Mouse (Mus musculus) hindbrain, embryonic 16.5 days (tissue): ENCODE results near the gene Gm5127. TPM values are rescaled to one million over a fixed set of nuclear protein-coding genes. Genes with fewer than 3 reads are reported as not detected.

Source experiments
- ATAC-seq: fragments of 200-750 bp; cut with Nextera tagmentation; 2 replicates; pipeline ENCODE4 v1.8.0; 2017; ENCODE audit warnings: moderate TSS enrichment, moderate library complexity
- H3K27ac ChIP-seq: fragments of 300-500 bp; sonication (generic); 2 replicates; pipeline ENCODE4 v1.5.1; 2014; ENCODE audit warnings: low read depth, mild to moderate bottlenecking, control low read depth, low read length, moderate library complexity
- H3K27me3 ChIP-seq: fragments of 300-500 bp; sonication (generic); replicated peaks from 2 replicates; pipeline ENCODE4 v1.6.1; 2014; ENCODE audit warnings: low read length; ENCODE audit not compliant: control insufficient read depth, insufficient read depth
- H3K36me3 ChIP-seq: fragments of 300-500 bp; sonication (generic); 2 replicates; pipeline ENCODE4 v1.6.1; 2014; ENCODE audit warnings: mild to moderate bottlenecking, low read length, moderate library complexity, mixed read lengths; ENCODE audit not compliant: control insufficient read depth, insufficient read depth
- H3K4me1 ChIP-seq: fragments of 300-500 bp; sonication (generic); 2 replicates; pipeline ENCODE4 v1.6.1; 2014; ENCODE audit warnings: low read depth, low read length; ENCODE audit not compliant: control insufficient read depth, insufficient read depth
- H3K4me2 ChIP-seq: fragments of 300-500 bp; sonication (generic); 2 replicates; pipeline ENCODE4 v1.6.1; 2014; ENCODE audit warnings: mild to moderate bottlenecking, low read length, control low read depth, moderate library complexity
- H3K4me3 ChIP-seq: fragments of 300-500 bp; sonication (generic); 2 replicates; pipeline ENCODE4 v1.5.1; 2014; ENCODE audit warnings: mild to moderate bottlenecking, low read length, control low read depth, moderate library complexity
- H3K9ac ChIP-seq: fragments of 300-500 bp; sonication (generic); 2 replicates; pipeline ENCODE4 v1.6.1; 2014; ENCODE audit warnings: low read depth, mild to moderate bottlenecking, control low read depth, low read length, moderate library complexity
- H3K9me3 ChIP-seq: fragments of 300-500 bp; sonication (generic); 2 replicates; pipeline ENCODE4 v1.6.1; 2014; ENCODE audit warnings: mild to moderate bottlenecking, low read length, moderate library complexity; ENCODE audit not compliant: control insufficient read depth
- WGBS: fragments of 180-500 bp; shearing (Covaris S2); extraction: QIAGEN DNeasy Blood & Tissue Kit; methylation state at CpG from one replicate; pipeline ENCODE4 v1.1.7; 2014; 5-methylcytosine and 5-hydroxymethylcytosine counted together
- microRNA-seq: library from miRNA; unstranded; fragments of <30 nt; microRNA quantifications from one replicate; pipeline ENCODE4, GENCODE M21; 2017
- polyA plus RNA-seq: library from polyadenylated mRNA; unstranded; fragments of >200 nt; fragmentation: Nextera tagmentation; extraction: Ambion mirVana; gene quantifications from 2 replicates; pipeline ENCODE4 v1.2.1, GENCODE M21; 2015

The Gm5127 gene
- polyA plus RNA-seq, 1 experiment from 2014 or later, result 0.11 TPM

DNA sequence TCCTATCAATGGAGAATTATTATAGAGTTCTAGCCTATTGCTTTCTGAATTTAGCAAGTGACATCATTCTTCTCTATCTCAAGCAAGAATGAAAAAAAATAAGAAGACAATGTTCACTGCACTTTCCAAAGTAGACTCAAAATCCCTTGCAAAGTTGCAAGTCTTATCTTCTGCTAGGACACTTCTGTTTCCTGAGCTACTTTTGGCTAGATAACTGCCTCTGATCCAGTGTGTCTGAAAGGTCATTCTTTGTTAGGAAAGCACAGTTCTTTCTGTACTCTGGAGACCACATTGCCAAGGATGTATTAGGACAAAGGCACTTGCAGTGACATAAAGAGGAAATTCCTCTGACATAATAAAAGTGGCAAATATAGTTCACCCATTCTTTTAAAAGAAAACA, 159.3 kb downstream of the Gm5127 start:
- Histone ChIP-seq H3K27ac (no peak overlapping the region), H3K9me3 (no peaks in the 10 kb centered on the region), H3K36me3 (no peaks in the 10 kb centered on the region), H3K9ac (no peak overlapping the region), H3K4me1 (no peaks in the 10 kb centered on the region), H3K27me3 (no peaks in the 10 kb centered on the region), H3K4me3 (no peak overlapping the region), H3K4me2 (no peak overlapping the region)
- ATAC-seq, result no peak

DNA sequence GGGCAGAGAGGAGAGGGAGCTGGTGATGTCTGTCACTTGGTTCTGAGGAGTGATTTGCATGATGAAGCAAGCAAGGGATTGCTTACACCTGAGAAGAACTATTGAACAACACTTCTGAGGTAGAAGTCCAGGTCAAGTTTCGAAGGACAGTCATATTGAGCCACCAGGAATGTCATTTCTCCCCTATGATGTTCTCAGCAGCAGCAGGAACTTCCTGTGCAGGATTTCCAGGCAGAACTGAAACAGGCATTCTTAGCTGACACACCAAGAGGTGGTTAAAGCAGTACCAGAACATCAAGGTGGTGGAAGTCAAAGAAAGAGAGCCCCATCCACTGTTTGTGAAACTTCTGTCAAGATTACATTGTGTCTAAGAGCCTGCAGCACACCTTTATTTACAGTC, 172.3 kb downstream of the Gm5127 start:
- no peaks in the 10 kb centered on the region for H3K36me3 ChIP-seq
- 74% methylated on average over 1 of the region's 1 CpGs for WGBS
- H3K4me1 ChIP-seq, result no peaks in the 10 kb centered on the region
- H3K27ac ChIP-seq, result no peak overlapping the region
- H3K9ac ChIP-seq, result no peak overlapping the region
- no peak overlapping the region for H3K4me3 ChIP-seq
- no peaks in the 10 kb centered on the region for H3K27me3 ChIP-seq
- no peaks in the 10 kb centered on the region for H3K9me3 ChIP-seq
- H3K4me2 ChIP-seq, result no peak overlapping the region
- no peak for ATAC-seq

Small RNA genes lying within 50 kb of the gene (microRNA-seq; reads per million reads assigned to microRNA genes)
- not detected for gene Gm22102

Other genes starting within 250 kb of the Gm5127 start
- 0.10 and 0.27 TPM in 2 replicates for gene Fndc3c1, start 97.8 kb upstream of the Gm5127 start, polyA plus RNA-seq
- gene Cysltr1, start 20.5 kb downstream of the Gm5127 start, polyA plus RNA-seq, result 0.10 and 0.46 TPM in 2 replicates